Mouse (Mus musculus) myocyte (in vitro differentiated cells): Measurements from ENCODE around the gene C2cd4c. TPM values are rescaled to one million over a fixed set of nuclear protein-coding genes. Genes with fewer than 3 reads are reported as not detected.

Experiments used
- H3K27me3 ChIP-seq: one replicate; pipeline ENCODE4 v1.6.1; 2011; ENCODE audit not compliant: control insufficient read depth, insufficient read depth, insufficient read length
- H3K36me3 ChIP-seq: one replicate; pipeline ENCODE4 v1.6.1; 2011; ENCODE audit not compliant: control insufficient read depth, insufficient read depth
- H3K4me2 ChIP-seq: one replicate; pipeline ENCODE4 v1.6.1; 2011; ENCODE audit warnings: low read depth, control low read depth
- H3K4me3 ChIP-seq: one replicate; pipeline ENCODE4 v1.5.1; 2011; ENCODE audit warnings: mild to moderate bottlenecking, control low read depth, moderate library complexity
- H3K79me2 ChIP-seq: one replicate; pipeline ENCODE4 v1.6.1; 2011; ENCODE audit not compliant: control insufficient read depth, insufficient read depth
- H3ac ChIP-seq: one replicate; pipeline ENCODE4 v1.6.1; 2011; ENCODE audit not compliant: control insufficient read depth, insufficient read length
- CEBPB ChIP-seq: IDR thresholded peaks from 2 replicates; pipeline ENCODE4 v1.6.1; 2011; ENCODE audit warnings: mild to moderate bottlenecking, moderate library complexity; ENCODE audit not compliant: poor library complexity, insufficient read depth, severe bottlenecking
- E2F4 ChIP-seq: IDR thresholded peaks from one replicate; pipeline ENCODE4 v1.6.1; 2011; ENCODE audit warnings: mild to moderate bottlenecking, control low read depth, moderate library complexity; ENCODE audit not compliant: insufficient read depth
- MAX ChIP-seq: IDR thresholded peaks from one replicate; pipeline ENCODE4 v1.6.1; 2011; ENCODE audit warnings: low read depth, mild to moderate bottlenecking, control low read depth
- MYOD1 ChIP-seq, 3 experiments: IDR thresholded peaks; one replicate each; pipeline ENCODE4 v1.6.1; 2011; ENCODE audit warnings: control low read depth in 2 of 3, low read depth in 2 of 3, mild to moderate bottlenecking in 2 of 3, moderate library complexity in 1 of 3; ENCODE audit not compliant: insufficient read length in 2 of 3, control insufficient read depth in 1 of 3
- MYOG ChIP-seq, 3 experiments: IDR thresholded peaks; one replicate each; pipeline ENCODE4 v1.6.1; 2011; ENCODE audit warnings: control low read depth in 2 of 3, low read depth in 2 of 3, mild to moderate bottlenecking in 2 of 3; ENCODE audit not compliant: insufficient read length in 2 of 3, control insufficient read depth in 1 of 3, insufficient read depth in 1 of 3
- POLR2A ChIP-seq: IDR thresholded peaks from one replicate; pipeline ENCODE4 v1.6.1; 2011; ENCODE audit warnings: low read depth, mild to moderate bottlenecking, control low read depth, moderate library complexity; ENCODE audit not compliant: insufficient read length
- POLR2AphosphoS2 ChIP-seq: IDR thresholded peaks from one replicate; pipeline ENCODE4 v1.6.1; 2011; ENCODE audit warnings: low read depth, control low read depth; ENCODE audit not compliant: insufficient read length
- REST ChIP-seq: IDR thresholded peaks from one replicate; pipeline ENCODE4 v1.6.1; 2011; ENCODE audit warnings: mild to moderate bottlenecking, control low read depth, moderate library complexity; ENCODE audit not compliant: insufficient read depth, insufficient read length
- SRF ChIP-seq: IDR thresholded peaks from one replicate; pipeline ENCODE4 v1.6.1; 2011; ENCODE audit warnings: low read depth; ENCODE audit not compliant: control insufficient read depth, insufficient read length
- TCF12 ChIP-seq: IDR thresholded peaks from one replicate; pipeline ENCODE4 v1.6.1; 2011; ENCODE audit warnings: mild to moderate bottlenecking, control low read depth; ENCODE audit not compliant: poor library complexity, insufficient read depth, severe bottlenecking
- TCF3 ChIP-seq: IDR thresholded peaks from one replicate; pipeline ENCODE4 v1.6.1; 2011; ENCODE audit warnings: low read depth, control low read depth; ENCODE audit not compliant: insufficient read length
- USF1 ChIP-seq: IDR thresholded peaks from one replicate; pipeline ENCODE4 v1.6.1; 2011; ENCODE audit warnings: low read depth, mild to moderate bottlenecking, control low read depth, moderate library complexity
- polyA plus RNA-seq: library from polyadenylated mRNA; unstranded; fragments of >200 nt; fragmentation: generic; extraction: Trizol; gene quantifications from one replicate; pipeline ENCODE4 v1.2.1, GENCODE M21; 2012; ENCODE audit warnings: missing spikeins

C2cd4c gene
- polyA plus RNA-seq, 1 experiment, result 0.01 TPM

DNA sequence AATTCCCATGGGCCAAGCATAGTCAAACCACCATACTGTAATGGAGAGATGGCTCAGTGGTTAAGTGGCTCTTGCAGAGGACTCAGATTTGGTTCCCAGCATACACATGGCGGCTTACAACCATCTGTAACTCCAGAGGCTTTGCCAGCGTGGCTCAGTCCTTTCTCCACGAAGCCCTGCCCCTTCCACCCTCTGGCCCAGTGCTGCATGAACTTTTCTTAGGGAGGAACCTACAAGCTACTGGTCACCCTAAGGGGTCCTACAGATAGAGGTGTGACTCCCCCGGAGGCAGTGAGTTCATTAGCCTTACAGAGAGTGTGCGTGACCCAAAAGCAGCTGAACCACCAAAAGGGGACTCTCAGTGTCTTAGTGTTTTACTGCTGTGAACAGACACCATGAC is 56.9 kb downstream of the C2cd4c start:
- TF ChIP-seq REST (no peak), CEBPB (no peak), SRF (no peak), POLR2A (no peak), MAX (no peak), POLR2AphosphoS2 (no peak), TCF12 (no peak), TCF3 (no peak), USF1 (no peak), MYOG (IDR thresholded peaks at IDR 0.05; ENCODE audit: control insufficient read depth in 1 of 3, insufficient read depth in 1 of 3, insufficient read length in 2 of 3, low read depth in 2 of 3) (no peak), MYOD1 (IDR thresholded peaks at IDR 0.05; ENCODE audit: control insufficient read depth in 1 of 3, insufficient read length in 2 of 3, low read depth in 2 of 3) (no peak), E2F4 (no peak)
- no peaks in the 10 kb centered on the region for H3K36me3 ChIP-seq
- no peak overlapping the region for H3K4me2 ChIP-seq
- H3K4me3 ChIP-seq, result no peak overlapping the region
- H3ac ChIP-seq, result no peak overlapping the region
- peaks cover 12% of the 10 kb centered on the region for H3K79me2 ChIP-seq
- no peaks in the 10 kb centered on the region for H3K27me3 ChIP-seq

Other genes with a start within 250 kb of the C2cd4c start
- gene Vmn2r83, start 145.3 kb downstream of the C2cd4c start, polyA plus RNA-seq, result not detected
- 68.7 TPM for gene Plpp2, start 80.2 kb downstream of the C2cd4c start, polyA plus RNA-seq
- gene Mier2, start 58.8 kb downstream of the C2cd4c start, polyA plus RNA-seq, result 26.6 TPM
- not detected for gene Theg, start 26.7 kb downstream of the C2cd4c start, polyA plus RNA-seq
- 2.3 TPM for gene Shc2, start 23.9 kb upstream of the C2cd4c start, polyA plus RNA-seq
- not detected for gene Odf3l2, start 31.7 kb upstream of the C2cd4c start, polyA plus RNA-seq
- gene Madcam1, start 50.5 kb upstream of the C2cd4c start, polyA plus RNA-seq, result not detected
- 80.2 TPM for gene Tpgs1, start 55.3 kb upstream of the C2cd4c start, polyA plus RNA-seq
- gene Cdc34, start 68.2 kb upstream of the C2cd4c start, polyA plus RNA-seq, result 299 TPM
- 0.71 TPM for gene Gzmm, start 75.0 kb upstream of the C2cd4c start, polyA plus RNA-seq
- 1,268 TPM for gene Bsg, start 90.5 kb upstream of the C2cd4c start, polyA plus RNA-seq
- gene Hcn2, start 102.6 kb upstream of the C2cd4c start, polyA plus RNA-seq, result 0.35 TPM
- gene Polrmt, start 132.6 kb upstream of the C2cd4c start, polyA plus RNA-seq, result 82.3 TPM
- gene Fgf22, start 141.1 kb upstream of the C2cd4c start, polyA plus RNA-seq, result 0.26 TPM
- gene Rnf126, start 152.9 kb upstream of the C2cd4c start, polyA plus RNA-seq, result 91.3 TPM
- gene Fstl3, start 163.2 kb upstream of the C2cd4c start, polyA plus RNA-seq, result 28.9 TPM
- 0.07 TPM for gene Prss57, start 176.9 kb upstream of the C2cd4c start, polyA plus RNA-seq
- 70.0 TPM for gene Palm, start 179.5 kb upstream of the C2cd4c start, polyA plus RNA-seq
- 0.06 TPM for gene Misp, start 207.0 kb upstream of the C2cd4c start, polyA plus RNA-seq
- 158 TPM for gene Ptbp1, start 240.4 kb upstream of the C2cd4c start, polyA plus RNA-seq